Mouse (Mus musculus) telencephalon, adult 2 months (tissue): ENCODE measurements around the gene Slc26a11.

Source experiments
- DNase-seq: peaks from one replicate; pipeline ENCODE4 v3.0.0-alpha.2; 2011; ENCODE audit warnings: low read depth, low spot score

The Slc26a11 gene

DNA sequence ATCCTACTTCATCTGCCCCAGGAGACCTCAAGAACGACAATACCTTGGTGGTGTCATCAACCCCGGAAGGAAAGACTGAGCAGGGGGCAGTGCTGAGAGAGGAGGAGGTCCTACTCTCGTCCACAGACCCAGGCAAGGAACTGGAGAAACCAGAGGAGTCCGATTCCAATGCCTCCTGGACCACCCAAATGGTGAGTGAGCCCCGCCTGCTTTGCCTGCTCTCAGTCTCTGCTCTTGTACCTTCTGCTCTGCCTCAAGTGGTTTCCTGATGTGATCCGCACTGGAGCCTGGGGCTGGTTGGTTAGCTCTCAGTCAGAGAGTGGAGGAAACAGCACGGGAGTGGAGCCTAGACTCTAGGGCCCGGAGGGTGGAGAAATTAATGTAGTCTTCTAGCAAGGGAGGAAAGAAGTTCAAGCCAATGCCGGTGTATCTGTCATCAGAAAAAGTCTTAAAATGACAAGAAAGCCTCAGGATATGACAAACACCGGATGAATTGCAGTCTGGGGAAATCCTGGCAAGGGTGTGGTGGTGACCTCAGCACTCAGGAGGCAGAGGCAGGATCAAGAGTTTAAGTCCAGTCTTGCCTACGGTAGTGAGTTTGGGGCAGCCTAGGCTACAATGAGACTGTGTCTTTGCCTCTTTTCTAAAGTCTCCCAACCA, 47.3 kb downstream of the Slc26a11 start:
- no peak for DNase-seq

DNA sequence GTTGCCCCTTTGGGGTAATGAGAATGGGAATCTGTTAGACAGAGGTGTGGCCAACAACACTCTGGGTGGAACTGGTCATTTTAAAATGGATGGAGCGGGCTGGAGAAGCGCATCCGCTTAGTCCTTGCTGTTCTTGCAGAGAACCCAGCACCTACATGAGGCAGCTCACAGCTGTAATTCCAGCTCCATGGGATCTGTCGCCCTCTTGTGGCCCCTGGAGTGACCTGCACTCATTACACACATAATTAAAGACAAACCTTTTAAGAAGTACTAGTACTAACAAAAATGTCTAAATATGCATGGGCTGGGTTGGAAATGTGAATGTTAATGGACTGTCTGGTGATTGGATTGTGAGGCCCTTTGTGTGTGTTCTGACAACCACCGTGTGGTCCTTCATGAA, 49.3 kb downstream of the Slc26a11 start:
- no peak for DNase-seq

DNA sequence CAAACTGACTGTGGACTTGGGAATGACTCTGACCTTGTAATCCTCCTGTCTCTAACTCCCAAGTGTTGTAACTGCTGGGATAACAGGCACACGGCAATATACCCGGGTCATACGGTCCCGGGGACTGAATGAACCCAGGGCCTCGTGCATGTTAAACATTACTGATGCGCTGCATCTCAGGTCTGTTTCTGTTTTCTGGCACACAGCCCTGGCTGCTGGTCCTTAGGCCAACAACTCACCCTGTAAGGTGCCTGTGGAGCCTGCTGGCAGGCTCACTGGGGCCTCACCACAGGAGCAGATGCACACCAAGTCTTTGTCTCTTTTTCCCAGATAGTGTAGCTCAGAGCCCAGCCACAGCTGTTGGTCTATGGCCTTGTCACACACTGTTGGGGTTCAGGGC, 52.0 kb downstream of the Slc26a11 start:
- DNase-seq, result no peak

DNA sequence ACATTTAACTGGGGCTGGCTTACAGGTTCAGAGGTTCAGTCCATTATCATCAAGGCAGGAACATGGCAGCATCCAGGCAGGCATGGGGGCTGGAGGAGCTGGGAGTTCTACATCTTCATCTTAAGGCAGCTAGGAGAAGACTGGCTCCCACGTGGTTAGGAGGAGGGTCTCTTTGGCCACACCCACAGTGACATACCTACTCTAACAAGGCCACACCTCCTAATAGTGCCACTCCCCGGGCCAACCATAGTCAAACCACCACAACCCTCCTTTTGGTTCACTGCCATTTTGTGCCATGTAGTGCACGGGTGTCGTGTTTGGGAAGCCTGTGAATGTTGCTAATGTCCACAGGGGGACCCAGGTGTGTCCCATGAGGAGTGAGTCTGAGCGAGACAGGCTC, 52.6 kb downstream of the Slc26a11 start:
- no peak for DNase-seq

DNA sequence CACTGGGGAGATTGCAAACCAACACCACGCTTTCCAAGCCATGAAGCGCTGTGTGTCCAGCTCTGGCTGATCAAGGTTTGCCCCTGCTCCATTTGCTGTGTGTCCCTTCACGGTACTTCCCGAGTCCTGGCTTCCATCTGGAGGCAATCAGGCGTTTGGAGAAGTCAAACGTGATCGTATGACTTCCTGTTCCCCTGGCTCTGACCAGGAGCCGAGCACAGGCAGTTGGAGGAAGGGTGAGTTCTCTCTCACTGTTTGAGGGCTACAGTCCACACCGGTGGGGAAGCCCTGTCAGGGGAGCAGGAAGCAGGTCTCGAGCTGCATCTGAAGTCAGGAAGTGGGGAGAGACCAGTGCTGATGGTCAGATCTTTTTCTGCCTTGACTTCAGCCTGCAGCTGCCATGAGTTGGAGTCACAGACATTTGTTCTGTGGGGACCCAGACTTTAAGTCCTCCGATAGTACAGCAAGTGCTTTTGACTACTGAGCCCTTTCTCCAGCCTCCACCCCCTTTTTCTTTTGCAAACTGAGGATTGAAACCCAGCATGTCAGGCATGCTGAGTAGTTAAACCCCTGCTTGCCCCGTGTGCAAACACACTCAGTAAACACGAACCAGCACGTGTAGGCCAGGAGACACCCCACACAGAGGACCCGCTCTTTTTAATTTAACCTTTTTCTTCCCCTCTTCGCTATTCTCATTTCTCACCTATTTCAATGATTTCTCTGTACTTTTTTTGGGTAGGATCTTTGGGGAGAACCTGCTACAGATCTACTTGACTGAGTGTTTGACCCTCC, 64.2 kb downstream of the Slc26a11 start:
- DNase-seq, result no peak

DNA sequence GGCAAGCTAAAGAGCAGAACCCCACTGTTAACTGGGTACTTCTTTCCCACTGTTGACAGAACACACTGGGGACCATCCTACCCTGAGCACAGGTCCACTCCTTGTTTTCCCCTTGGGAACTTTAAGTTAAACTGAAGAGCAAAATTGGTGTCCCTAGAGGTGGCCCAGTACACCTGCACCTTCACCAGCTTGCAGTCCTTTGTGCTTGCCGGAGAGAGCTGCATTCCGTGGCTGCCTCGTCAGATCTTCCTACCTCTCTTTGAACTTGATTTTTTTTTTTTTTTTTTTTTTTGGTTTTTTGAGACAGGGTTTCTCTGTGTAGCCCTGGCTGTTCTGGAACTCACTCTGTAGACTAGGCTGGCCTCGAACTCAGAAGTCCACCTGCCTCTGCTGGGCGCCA, 65.1 kb downstream of the Slc26a11 start:
- no peak for DNase-seq

DNA sequence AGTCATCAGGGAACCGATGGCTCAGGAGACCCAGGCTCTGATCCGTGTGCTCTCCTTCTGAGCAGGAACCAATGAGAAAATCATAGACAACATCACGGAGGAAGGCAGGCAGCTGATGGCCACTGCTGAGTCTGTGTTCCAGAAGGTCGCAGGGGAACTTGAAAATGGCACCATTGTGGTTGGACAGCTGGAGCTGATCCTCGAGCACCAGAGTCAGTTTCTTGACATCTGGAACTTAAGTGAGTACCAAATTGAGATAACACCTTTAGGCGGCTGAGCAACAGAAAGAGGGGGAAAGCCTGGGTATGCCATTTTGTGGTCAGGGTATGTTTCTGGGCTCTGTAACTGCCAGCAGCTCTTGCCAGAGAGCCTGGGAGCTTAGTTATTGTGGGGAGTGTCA, 72.1 kb downstream of the Slc26a11 start:
- no peak for DNase-seq

DNA sequence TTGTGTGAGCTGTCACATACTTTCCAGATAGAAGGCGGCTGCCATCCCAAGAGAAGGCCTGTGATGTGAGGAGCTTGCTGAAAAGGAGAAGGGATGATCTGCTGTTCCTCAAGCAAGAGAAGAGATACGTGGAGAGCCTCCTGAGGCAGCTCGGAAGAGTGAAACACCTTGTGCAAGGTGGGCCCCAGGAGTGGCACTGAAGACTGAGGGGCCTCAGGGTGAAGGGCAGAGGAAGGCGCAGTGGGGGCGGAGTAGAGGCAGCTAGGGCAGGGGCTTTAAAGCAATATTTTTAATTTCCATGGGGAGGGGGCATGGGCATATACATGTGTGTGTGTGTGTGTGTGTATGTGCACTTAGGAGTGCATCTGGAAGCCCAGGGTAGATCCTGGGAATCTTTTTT, 72.6 kb downstream of the Slc26a11 start:
- no peak for DNase-seq

DNA sequence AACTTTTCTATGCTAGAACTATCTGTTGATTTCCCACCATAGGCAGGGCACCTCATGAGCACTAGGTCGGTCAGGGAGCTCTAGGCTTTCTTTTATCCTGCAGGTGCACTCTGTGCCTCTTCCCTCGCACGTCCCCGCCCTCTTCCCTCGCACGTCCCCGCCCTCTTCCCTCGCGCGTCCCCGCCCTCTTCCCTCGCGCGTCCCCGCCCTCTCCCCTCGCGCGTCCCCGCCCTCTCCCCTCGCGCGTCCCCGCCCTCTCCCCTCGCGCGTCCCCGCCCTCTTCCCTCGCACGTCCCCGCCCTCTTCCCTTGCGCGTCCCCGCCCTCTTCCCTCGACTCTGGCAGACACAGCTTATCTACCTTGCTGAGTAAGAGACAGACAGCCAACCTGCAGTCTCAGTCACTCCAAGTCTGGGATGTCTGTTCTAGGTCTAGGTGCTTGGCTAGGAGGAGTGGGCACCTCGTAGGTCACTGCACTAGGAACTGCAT, 73.3 kb downstream of the Slc26a11 start:
- DNase-seq, result no peak
